Mouse (Mus musculus) neural tube, embryonic 14.5 days (tissue): ENCODE data around the gene Zbtb43. TPM values are rescaled to one million over a fixed set of nuclear protein-coding genes. Genes with fewer than 3 reads are reported as not detected.

Source experiments
- ATAC-seq: fragments of 200-750 bp; cut with Nextera tagmentation; 2 replicates; pipeline ENCODE4 v1.8.0; 2017; ENCODE audit warnings: low read depth, mild to moderate bottlenecking, moderate TSS enrichment, moderate library complexity
- H3K27ac ChIP-seq: fragments of 300-500 bp; sonication (generic); 2 replicates; pipeline ENCODE4 v1.5.1; 2014; ENCODE audit warnings: low read depth, mild to moderate bottlenecking, control low read depth, low read length, moderate library complexity, mixed read lengths
- H3K27me3 ChIP-seq: fragments of 300-500 bp; sonication (generic); 2 replicates; pipeline ENCODE4 v1.6.1; 2014; ENCODE audit warnings: low read length; ENCODE audit not compliant: control insufficient read depth, insufficient read depth
- H3K36me3 ChIP-seq: fragments of 300-500 bp; sonication (generic); 2 replicates; pipeline ENCODE4 v1.6.1; 2014; ENCODE audit warnings: low read length, mixed read lengths; ENCODE audit not compliant: control insufficient read depth, insufficient read depth
- H3K4me1 ChIP-seq: fragments of 300-500 bp; sonication (generic); 2 replicates; pipeline ENCODE4 v1.6.1; 2014; ENCODE audit warnings: low read length; ENCODE audit not compliant: control insufficient read depth, insufficient read depth
- H3K4me2 ChIP-seq: fragments of 300-500 bp; sonication (generic); 2 replicates; pipeline ENCODE4 v1.6.1; 2014; ENCODE audit warnings: mild to moderate bottlenecking, low read depth, low read length, control low read depth
- H3K4me3 ChIP-seq: fragments of 300-500 bp; sonication (generic); 2 replicates; pipeline ENCODE4 v1.5.1; 2014; ENCODE audit warnings: low read depth, low read length, control low read depth, mixed read lengths
- H3K9ac ChIP-seq: fragments of 300-500 bp; sonication (generic); replicated peaks from 2 replicates; pipeline ENCODE4 v1.6.1; 2014; ENCODE audit warnings: low read depth, mild to moderate bottlenecking, control low read depth, low read length, mixed read lengths
- H3K9me3 ChIP-seq: fragments of 300-500 bp; sonication (generic); 2 replicates; pipeline ENCODE4 v1.6.1; 2016; ENCODE audit warnings: low read length; ENCODE audit not compliant: control insufficient read depth
- WGBS: fragments of 180-500 bp; shearing (Covaris S2); extraction: QIAGEN DNeasy Blood & Tissue Kit; methylation state at CpG from one replicate; pipeline ENCODE4 v1.1.7; 2014; 5-methylcytosine and 5-hydroxymethylcytosine counted together
- polyA plus RNA-seq: library from polyadenylated mRNA; unstranded; fragments of >200 nt; fragmentation: Nextera tagmentation; extraction: Ambion mirVana; gene quantifications from 2 replicates; pipeline ENCODE4 v1.2.1, GENCODE M21; 2014

Zbtb43 gene
- polyA plus RNA-seq, 1 experiment from 2014 or later, result 31.9 TPM

DNA sequence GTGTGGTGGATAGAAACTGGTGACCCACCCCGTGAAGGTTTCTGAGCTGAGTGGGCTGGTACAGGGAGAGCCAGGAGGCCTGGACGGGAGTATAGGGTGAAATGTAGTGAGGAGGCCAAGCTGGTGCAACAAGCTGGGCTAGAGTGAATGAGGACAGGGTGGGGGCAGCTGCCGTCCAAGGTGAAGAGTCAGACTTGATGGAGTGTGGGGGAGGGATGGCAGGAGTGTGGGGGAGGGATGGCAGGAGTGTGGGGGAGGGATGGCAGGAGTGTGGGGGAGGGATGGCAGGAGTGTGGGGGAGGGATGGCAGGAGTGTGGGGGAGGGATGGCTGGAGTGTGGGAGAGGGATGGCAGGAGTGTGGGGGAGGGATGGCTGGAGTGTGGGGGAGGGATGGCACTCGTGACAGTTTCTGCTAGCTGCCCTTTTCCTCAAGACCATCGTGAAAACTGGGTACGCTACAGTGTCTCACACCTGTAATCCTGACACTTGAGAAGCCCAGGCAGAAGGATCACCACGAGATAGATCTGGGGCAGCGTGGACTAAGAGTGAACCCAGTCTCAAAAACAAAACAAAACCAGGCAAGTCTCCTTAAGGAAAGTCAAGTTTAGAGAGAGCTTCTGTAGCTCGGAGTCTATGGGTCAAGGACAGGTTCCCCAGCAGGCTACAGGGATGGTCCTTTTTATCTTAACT lies 28.2 kb downstream of the Zbtb43 start:
- Histone ChIP-seq H3K36me3 (no peaks in the 10 kb centered on the region), H3K4me3 (no peak overlapping the region), H3K9me3 (no peaks in the 10 kb centered on the region), H3K9ac (no peak overlapping the region), H3K27me3 (no peaks in the 10 kb centered on the region), H3K27ac (no peak overlapping the region), H3K4me1 (peaks cover 18% of the 10 kb centered on the region), H3K4me2 (no peak overlapping the region)
- 32% methylated on average over 9 of the region's 9 CpGs for WGBS
- ATAC-seq, result no peak

GRCm38 (mm10) chr2:33439471-33439881 lies 28.9 kb downstream of the Zbtb43 start:
- H3K27me3 ChIP-seq, result no peaks in the 10 kb centered on the region
- H3K4me1 ChIP-seq, result peaks cover 22% of the 10 kb centered on the region
- no peaks in the 10 kb centered on the region for H3K36me3 ChIP-seq
- no peaks in the 10 kb centered on the region for H3K9me3 ChIP-seq
- no peak for ATAC-seq
- H3K4me2 ChIP-seq, result no peak overlapping the region
- no peak overlapping the region for H3K9ac ChIP-seq
- H3K4me3 ChIP-seq, result no peak overlapping the region
- no peak overlapping the region for H3K27ac ChIP-seq
- WGBS, result 7% methylated on average over 8 of the region's 8 CpGs

DNA sequence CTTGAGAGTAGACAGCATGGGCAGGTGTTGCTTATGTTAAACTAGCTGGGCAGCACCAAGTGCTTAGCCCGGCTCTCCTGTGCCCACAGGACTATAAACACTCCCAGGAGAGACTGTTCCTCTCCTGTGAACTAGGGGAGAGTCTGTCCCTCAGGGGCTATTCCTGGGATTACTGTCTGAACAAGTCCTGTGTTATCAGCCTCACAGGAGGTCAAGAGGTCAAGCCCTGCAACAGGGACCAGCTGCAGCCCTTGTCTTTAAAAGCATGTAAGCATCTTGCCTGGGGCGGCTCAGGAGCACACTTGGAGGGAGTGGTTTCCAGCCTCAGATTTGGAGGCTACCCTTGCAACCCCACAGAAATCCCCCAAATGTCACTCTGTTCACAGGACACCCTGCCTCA lies 30.0 kb downstream of the Zbtb43 start:
- peaks cover 22% of the 10 kb centered on the region for H3K4me1 ChIP-seq
- no peak overlapping the region for H3K9ac ChIP-seq
- WGBS, result 16% methylated on average over 2 of the region's 2 CpGs
- ATAC-seq, result no peak
- no peak overlapping the region for H3K4me2 ChIP-seq
- H3K27ac ChIP-seq, result no peak overlapping the region
- H3K4me3 ChIP-seq, result no peak overlapping the region
- H3K36me3 ChIP-seq, result no peaks in the 10 kb centered on the region
- no peaks in the 10 kb centered on the region for H3K9me3 ChIP-seq
- no peaks in the 10 kb centered on the region for H3K27me3 ChIP-seq

- Histone ChIP-seq H3K4me1 (peaks cover 22% of the 10 kb centered on the region), H3K27ac (no peak overlapping the region), H3K9ac (no peak overlapping the region), H3K27me3 (no peaks in the 10 kb centered on the region), H3K4me3 (no peak overlapping the region), H3K36me3 (no peaks in the 10 kb centered on the region), H3K9me3 (no peaks in the 10 kb centered on the region), H3K4me2 (no peak overlapping the region)
- WGBS, result 71% methylated on average over 11 of the region's 11 CpGs
- ATAC-seq, result no peak
These were observed 31.2 kb downstream of the Zbtb43 start for GRCm38 (mm10) chr2:33437184-33437583.

DNA sequence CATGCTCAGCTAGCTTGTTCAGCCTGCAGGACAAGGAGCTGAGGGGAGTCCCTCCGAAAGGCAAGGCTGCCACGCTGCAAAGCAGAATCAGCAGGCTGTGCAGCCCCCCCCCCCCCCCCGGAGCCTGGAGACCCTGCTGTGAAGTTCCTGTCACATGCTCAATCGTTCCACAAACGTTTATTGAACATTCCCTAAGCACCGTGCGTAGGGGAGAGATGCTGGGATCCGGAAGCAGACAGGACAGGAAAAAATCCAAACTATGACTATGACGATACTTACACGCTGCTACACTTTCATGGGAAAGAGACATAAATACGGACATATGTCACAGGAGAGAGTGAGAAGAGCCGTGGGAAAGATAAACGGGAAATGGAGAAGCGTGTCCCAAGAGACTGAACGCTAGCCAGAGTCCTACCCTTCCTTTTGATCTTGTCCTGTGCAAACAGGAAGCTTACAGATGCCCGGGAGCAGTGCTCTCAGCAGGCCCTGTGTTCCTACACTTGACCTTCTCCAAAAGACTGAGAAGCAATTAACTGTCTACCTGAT lies 32.3 kb downstream of the Zbtb43 start:
- peak overlapping the region; percentile 36 for H3K4me2 ChIP-seq
- H3K36me3 ChIP-seq, result no peaks in the 10 kb centered on the region
- peak overlapping the region; percentile 62; the same call in 1 of the 2 replicates for H3K27ac ChIP-seq
- no peaks in the 10 kb centered on the region for H3K9me3 ChIP-seq
- H3K9ac ChIP-seq, result peak overlapping the region; percentile 21; the same call in 1 of the 2 replicates
- H3K4me3 ChIP-seq, result no peak overlapping the region
- peaks cover 22% of the 10 kb centered on the region for H3K4me1 ChIP-seq
- H3K27me3 ChIP-seq, result no peaks in the 10 kb centered on the region
- WGBS, result 6% methylated on average over 16 of the region's 16 CpGs
- ATAC-seq, result no peak

DNA sequence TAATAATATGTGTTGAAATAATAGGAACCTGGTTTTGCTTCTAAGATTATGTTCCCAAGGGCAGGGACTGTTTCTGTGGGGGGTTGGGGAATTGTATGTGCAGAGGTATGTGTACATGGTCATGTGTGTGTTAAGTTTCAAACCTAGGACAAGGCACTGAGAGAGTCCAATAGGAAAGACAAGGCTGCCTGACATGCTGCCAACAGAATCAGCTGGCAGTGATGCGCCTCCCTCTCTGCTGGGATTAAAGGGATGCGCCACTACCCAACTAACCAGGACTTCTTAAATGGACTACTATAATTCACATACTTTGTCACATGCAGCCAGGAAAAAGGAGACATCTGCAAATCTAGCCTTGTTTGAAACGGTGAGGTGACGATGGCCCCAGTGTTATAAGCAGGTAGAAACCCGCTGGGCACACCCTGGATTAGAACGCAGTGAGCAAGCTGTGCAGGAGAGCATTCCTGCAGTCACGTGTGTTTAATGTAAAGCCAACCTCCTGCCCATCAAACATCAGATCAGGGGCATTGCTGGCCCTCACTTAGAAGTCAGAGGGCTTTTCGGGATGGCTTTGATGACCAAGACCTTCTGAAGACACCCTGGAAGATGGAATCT lies 33.2 kb downstream of the Zbtb43 start:
- WGBS, result 46% methylated on average over 8 of the region's 8 CpGs
- H3K36me3 ChIP-seq, result no peaks in the 10 kb centered on the region
- H3K27me3 ChIP-seq, result no peaks in the 10 kb centered on the region
- no peak overlapping the region for H3K9ac ChIP-seq
- peak overlapping the region; percentile 36 for H3K4me2 ChIP-seq
- H3K9me3 ChIP-seq, result no peaks in the 10 kb centered on the region
- H3K4me3 ChIP-seq, result no peak overlapping the region
- H3K27ac ChIP-seq, result no peak overlapping the region
- no peak for ATAC-seq
- peaks cover 23% of the 10 kb centered on the region for H3K4me1 ChIP-seq

GRCm38 (mm10) chr2:33432877-33433276 lies 35.5 kb downstream of the Zbtb43 start:
- WGBS, result 53% methylated on average over 5 of the region's 5 CpGs
- ATAC-seq, result no peak
- Histone ChIP-seq H3K9ac (no peak overlapping the region), H3K27ac (no peak overlapping the region), H3K27me3 (no peaks in the 10 kb centered on the region), H3K4me1 (peaks cover 27% of the 10 kb centered on the region), H3K4me2 (no peak overlapping the region), H3K36me3 (no peaks in the 10 kb centered on the region), H3K9me3 (no peaks in the 10 kb centered on the region), H3K4me3 (no peak overlapping the region)

DNA sequence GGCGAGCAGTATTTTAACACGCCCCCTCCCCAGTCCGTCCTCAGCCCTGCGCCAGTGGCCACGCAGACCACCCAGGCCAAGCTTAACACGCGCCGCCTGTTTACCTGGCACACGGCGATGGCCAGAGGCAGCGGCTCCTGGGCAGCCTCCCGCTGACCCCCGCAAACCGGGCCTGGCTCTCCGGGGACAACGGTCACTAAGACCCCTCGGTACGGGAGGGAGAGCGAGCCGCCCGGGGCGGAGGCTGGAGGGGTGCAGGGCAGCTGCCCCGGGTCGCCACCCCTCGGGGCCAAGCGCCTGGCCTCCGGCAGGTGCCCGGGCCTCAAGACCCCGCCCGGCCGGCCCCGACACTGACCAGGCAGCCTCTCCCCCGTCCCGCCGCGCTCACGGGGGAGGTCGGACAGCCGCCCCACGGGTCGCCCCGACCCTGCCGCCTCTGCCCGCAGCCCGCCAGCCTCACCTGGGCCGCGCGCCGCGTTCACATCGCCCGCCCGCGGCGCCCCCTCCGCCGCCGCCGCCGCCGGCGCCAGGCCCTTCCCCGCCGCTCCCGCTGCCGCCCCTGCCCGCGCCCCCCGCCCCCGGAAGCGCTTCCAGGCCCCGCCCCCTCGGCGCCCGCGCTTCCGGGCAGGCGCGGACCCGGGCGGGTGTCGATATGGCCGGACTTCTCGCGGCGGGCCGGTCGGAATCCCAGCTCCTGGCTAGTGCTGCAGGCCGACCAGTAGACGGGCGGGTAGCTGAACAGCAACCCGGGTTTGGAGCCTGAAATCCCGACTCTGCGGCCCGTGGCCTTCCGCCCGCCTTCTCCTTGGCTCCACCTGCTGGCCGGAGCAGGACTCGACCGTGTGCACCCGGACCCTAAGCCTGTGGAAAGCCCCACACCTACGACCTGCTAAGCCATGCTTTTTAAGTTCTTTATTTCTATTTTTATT lies 37.3 kb downstream of the Zbtb43 start, which contains the start of gene Zbtb34:
Gene Zbtb34 (minus strand): TSS at position 554 of the 929 bp plus-strand sequence.
- peak; percentile 77 for ATAC-seq
- Histone ChIP-seq H3K9ac (peak within 1 kb of the TSS; percentile 96), H3K9me3 (no peaks in the 10 kb centered on the region), H3K4me2 (peak within 1 kb of the TSS; percentile 93), H3K36me3 (peaks cover 10% of the 10 kb centered on the region; the same call in 1 of the 2 replicates), H3K4me3 (peak within 1 kb of the TSS; percentile 96), H3K27me3 (no peaks in the 10 kb centered on the region), H3K27ac (peak within 1 kb of the TSS; percentile 62), H3K4me1 (peaks cover 24% of the 10 kb centered on the region)
- under 1% methylated on average over 53 of the region's 102 CpGs for whole genome bisulfite sequencing
